Mouse (Mus musculus) yolk sac, embryonic 10.5 days (tissue): Measurements from ENCODE around the gene Pid1.

Source experiments
- DNase-seq: peaks from one replicate; pipeline ENCODE4 v3.0.0-alpha.2; 2017; ENCODE audit warnings: low spot score

The Pid1 gene

DNA sequence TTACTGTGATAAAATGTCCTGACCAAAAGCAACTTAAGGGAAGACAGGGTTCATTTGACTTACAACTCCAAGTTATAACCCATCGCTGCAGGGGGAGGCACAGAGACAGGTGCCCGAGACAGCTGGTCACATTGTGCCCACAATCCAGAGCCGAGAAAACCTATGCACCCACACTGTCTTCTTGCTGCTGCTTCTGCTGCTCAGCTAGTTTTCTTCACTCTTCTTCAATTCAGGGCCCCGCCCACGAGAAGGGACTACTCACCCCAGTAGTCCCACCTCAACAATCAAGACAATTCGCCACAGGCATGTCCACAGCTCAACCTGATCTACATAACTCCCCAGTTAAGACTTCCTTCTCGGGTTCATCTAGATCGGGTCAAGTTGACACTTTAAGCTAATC is at the start of gene Pid1:
Gene Pid1 (minus strand): TSS at position 214 of the 400 bp plus-strand sequence.
- DNase-seq: no peak

DNA sequence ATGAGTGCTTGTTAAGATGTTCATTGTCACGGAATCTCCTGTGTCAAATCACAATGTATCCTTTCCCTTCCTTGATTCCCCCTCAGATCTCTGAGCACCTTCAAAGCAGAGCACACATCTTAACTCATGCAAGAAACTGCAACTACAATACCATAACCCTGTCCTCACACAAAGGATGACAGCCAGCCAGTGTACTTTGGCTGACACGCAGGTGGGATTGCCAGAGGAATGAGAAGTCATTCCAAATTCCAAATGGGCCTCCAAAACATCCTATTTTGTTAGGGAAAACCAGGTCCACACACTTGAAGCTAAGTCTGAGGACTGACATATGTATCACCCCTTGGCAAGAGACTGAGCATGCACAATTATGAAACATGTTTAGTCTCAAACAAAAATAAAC is 45.5 kb upstream of the Pid1 start:
- no peak for DNase-seq

- DNase-seq: no peak
Observed at GRCm38 (mm10) chr1:84408873-84409272, 44.9 kb upstream of the Pid1 start.

DNA sequence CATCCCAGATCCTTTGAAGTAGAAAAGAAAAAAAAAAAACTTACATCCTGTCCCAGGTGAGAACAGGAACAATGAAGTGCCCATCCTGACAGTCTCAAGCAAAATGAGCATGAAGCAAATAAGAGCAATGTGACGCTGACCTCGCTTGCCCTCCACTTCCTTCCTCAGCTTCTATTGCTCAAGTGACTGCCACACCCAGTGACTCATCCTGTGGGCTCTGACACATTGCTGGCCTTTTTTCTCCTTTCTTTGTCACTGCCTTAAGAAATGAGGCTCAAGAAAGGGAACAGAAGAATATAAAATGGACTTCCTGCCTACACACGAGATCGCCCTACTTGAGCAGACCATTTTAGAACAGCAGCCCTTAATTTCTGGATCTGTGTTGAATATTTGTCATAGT is 42.9 kb upstream of the Pid1 start:
- peak; percentile 44 for DNase-seq

- no peak for DNase-seq
Observed at GRCm38 (mm10) chr1:84405551-84406290, 41.7 kb upstream of the Pid1 start.

DNA sequence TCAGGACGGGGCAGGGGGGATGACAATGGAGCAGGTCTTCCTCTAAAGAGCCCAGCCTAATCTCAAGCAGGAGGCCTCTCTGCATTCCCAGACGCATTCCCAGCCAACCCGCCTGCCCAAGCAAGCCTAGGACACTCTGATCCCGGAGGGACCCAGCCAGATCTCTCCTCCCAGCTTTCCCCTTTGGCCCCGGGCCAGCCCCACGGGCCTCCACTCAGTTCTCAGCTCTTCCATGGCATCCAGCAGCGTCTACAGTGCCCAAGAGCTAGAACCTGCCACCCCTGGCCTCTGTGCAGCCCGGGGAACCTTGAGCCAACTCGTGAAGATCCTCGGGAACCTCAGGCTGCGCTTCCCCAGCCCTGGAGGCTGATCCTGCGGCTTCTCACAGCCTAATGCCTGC is 40.9 kb upstream of the Pid1 start:
- DNase-seq: no peak

GRCm38 (mm10) chr1:84402154-84402553 is 38.2 kb upstream of the Pid1 start:
- no peak for DNase-seq

DNA sequence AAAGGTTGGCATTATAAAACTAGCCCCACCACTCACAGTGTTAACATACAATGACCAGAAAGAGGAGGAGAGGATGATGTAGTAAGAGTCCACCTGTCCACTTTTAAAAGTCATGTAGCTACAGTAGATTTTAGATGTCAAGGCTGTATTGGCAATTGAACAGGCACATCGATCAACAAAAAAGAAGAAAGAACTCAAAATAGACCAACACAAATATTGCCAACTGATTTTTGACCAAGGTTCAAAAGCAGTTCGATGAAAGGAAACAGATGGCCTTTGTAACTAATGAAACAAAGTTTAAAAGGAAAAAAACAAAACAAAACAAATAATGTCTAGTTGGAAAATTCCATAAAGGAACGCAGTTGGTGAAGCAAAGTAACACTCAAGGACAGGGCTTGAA is 35.7 kb upstream of the Pid1 start:
- no peak for DNase-seq

GRCm38 (mm10) chr1:84399118-84399517 is 35.1 kb upstream of the Pid1 start:
- DNase-seq: no peak

DNA sequence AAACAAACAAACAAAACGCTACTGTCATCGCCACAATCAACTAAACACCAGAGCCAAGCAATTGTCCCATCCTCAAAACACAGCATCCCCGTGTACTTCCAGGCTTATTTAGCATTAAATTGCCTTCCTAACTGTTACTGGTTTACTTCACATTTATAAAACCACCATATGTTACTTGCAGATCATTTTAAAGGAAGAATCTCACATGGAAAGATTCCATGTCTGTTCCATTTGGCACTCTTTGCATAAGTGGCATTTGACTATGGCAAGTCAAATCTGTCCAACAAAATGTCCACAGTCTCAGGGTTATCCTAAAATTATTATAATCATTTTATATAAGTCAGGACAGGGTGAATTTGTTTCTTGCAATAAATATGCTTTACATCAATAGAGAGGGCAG is 32.8 kb upstream of the Pid1 start:
- DNase-seq: no peak

- no peak for DNase-seq
Observed at GRCm38 (mm10) chr1:84395928-84396327, 31.9 kb upstream of the Pid1 start.

- no peak for DNase-seq
Observed at GRCm38 (mm10) chr1:84390961-84391360, 27.0 kb upstream of the Pid1 start.

DNA sequence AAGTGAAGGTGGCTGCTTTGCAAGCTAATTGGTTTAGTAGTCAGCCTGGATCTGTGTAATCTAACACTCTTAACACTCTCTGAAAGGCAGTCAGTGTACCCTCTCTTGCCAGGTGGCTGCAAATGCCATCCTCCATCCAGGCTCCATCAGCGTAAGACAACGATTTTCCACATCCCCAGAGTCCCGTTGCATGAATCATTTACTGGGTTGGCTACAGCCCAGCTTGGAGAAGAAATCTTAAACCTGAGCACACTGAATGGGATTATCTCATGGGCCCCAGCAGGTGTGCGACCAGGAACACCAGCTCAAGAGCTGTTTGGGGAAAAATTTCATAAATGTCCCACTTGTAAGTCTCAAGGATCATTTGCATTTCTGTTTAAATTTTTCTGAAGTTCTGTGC is 23.6 kb upstream of the Pid1 start:
- DNase-seq: no peak

DNA sequence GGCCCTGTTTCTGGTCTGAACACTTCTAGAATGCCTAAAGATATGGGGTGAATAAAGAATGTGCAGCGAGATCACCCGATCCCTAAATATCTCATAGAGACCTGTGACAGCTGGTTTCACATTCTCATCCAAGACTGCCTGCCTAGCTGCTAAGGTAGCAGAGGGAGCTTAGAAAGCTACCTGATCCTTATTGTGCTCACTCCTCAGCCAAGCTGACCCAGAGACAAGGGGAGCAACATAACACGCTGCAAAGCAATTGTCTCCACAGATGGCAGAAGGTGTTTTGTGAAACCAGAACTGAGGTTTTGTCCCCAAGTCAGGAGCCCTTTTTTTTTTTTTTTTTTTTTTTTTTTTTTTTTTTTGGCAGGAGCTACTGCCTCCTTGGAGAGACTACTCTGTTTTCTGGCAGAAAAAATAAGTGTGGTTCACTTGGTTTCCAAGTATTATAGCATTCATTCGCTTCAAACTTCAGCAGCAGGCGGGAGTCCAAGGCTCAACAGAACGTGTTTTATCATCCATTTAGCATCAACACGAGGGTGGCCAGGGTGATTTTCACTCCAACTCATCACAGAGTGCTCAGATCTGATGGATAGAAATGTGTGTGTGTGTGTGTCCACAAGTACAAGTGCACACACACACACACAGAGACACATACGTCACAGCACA is 22.6 kb upstream of the Pid1 start:
- no peak for DNase-seq

- no peak for DNase-seq
Observed at GRCm38 (mm10) chr1:84382709-84383108, 18.7 kb upstream of the Pid1 start.

DNA sequence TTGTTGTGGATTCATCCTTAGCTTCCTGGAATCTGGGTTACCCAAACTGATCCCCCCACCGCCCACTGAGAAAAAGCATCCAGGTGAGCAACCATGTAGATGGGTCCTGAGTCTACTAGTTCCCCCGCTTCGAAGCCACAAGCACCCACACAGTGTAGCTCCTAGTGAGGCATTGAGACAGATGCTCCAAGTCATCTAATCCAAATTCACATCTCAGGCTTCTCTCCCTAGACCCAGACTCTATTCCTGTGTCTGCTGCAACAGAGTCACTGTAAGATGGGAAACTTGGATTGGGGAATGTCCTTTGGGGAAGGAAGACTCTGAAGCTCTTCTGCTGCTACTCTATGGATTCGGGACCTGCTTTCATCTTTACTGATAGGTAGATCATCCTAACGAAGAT is 18.1 kb upstream of the Pid1 start:
- no peak for DNase-seq

- DNase-seq: no peak
Observed at GRCm38 (mm10) chr1:84380895-84381294, 16.9 kb upstream of the Pid1 start.

DNA sequence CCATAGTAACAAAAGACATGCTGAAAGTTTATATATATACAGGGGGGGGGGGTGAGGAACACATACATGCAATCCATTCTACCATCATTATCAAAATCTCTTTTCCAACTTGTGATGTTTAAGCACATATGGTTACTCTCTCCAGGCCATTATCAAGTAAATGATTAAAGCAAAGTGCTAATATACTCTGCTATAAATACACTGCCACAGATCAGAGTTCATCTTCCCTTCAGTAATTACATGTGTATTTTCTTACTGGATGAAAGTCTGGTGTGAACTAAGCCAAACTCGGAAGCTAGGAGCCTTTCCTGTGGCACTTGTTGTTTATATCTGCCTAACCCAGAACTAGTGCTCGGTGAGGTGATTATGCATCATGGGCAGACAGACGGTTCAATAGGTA is 3.8 kb upstream of the Pid1 start:
- no peak for DNase-seq

- no peak for DNase-seq
Observed at GRCm38 (mm10) chr1:84366553-84366952, 2.6 kb upstream of the Pid1 start.

GRCm38 (mm10) chr1:84362709-84363617 is 1.0 kb downstream of the Pid1 start:
- peak; percentile 64 for DNase-seq

DNA sequence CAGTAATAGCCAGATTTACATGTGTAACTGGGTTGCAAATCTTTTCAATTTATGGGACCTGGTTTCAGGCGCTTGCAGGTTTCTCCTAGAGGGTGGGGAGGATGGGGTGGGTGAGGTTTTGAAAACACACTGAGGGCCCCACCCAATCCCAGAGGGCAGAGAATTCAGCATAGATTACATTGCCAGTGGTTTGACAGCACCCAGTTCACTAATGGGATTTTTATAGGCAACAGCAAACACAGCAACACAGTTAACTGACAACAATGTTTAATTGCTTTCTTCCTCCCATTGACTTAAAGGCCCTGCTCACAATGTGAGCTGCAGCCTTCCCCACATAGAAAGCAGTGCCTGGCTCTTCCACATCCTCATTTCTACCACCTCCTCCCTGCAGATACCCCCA is 1.8 kb downstream of the Pid1 start:
- DNase-seq: no peak

DNA sequence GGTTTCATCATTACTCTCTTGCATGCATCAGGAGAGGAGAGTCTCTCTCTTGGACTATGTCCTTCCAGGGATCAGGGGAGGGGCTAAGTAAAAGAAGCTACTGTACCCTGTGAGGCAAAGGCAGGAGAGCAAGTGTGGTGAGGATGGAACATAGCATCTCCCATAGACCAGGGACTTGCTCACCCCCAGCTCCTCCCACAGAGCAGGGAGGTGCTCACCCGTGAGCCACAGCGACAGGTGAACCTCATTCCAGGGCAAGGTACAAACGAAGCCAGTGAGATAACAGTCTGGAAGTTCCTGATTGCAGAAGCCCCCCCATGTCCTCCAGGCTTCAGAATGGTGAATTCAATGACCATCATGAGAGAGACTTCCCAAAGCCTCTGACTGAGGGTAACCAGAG is 2.6 kb downstream of the Pid1 start:
- DNase-seq: peak; percentile 65
